Mouse (Mus musculus) small intestine, adult 2 months (tissue): Measurements from ENCODE around the gene Ebf1.

Experiments
- CTCF ChIP-seq: fragments of 200-500 bp; IDR thresholded peaks from 2 replicates; pipeline ENCODE4 v1.5.1; 2012; ENCODE audit warnings: low read depth, mild to moderate bottlenecking, control low read depth, inconsistent platforms, low read length, moderate library complexity, mixed read lengths; ENCODE audit not compliant: insufficient replicate concordance, insufficient read length; ENCODE audit errors: extremely low read depth
- POLR2A ChIP-seq: fragments of 200-500 bp; IDR thresholded peaks from 2 replicates; pipeline ENCODE4 v1.6.1; 2012; ENCODE audit warnings: low read depth, mild to moderate bottlenecking, control low read depth, inconsistent platforms, low read length, moderate library complexity

DNA sequence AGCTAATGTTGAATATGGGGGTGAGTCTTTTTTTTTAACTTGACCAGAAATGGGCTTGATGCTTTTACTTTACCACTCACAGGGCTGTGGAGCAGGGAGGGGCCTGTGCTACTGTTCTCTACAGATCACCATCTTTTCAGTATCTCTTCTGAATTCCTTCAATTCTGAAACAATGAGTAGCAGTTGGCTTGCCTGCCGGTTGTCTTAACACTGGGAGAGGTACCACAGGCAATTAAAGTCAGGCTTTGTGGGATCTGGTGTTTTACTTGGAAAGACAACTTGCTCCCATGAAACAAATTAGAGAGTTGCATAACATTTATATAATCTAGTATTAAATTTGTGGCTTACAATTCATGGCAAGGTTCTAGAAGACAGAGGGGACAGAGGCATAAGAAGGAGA is 294.6 kb downstream of the Ebf1 start:
- no peak for TF ChIP-seq CTCF
- TF ChIP-seq POLR2A: no peak
